Mouse (Mus musculus) adrenal gland, postnatal 14 days (tissue): ENCODE measurements around the gene Snx5. TPM values are rescaled to one million over a fixed set of nuclear protein-coding genes. Genes with fewer than 3 reads are reported as not detected.

Source experiments
- DNase-seq: peaks from one replicate; pipeline ENCODE4 v3.0.0; 2021; ENCODE audit warnings: mixed read lengths
- total RNA-seq: library from RNA; stranded (reverse); gene quantifications from 2 replicates; pipeline ENCODE4 v1.2.3, GENCODE M21; 2021

Gene Snx5
- total RNA-seq, 1 experiment from 2014 or later = 96.5 TPM

- no peak for DNase-seq
Measured at GRCm38 (mm10) chr2:144228521-144229346, 42.0 kb downstream of the Snx5 start.

GRCm38 (mm10) chr2:144226906-144227586 is 43.7 kb downstream of the Snx5 start:
- no peak for DNase-seq

GRCm38 (mm10) chr2:144224351-144224750 is 46.4 kb downstream of the Snx5 start:
- peak; percentile 47 for DNase-seq

- DNase-seq = no peak
Measured at GRCm38 (mm10) chr2:144215601-144216000, 55.1 kb downstream of the Snx5 start.

GRCm38 (mm10) chr2:144215195-144215594 is 55.5 kb downstream of the Snx5 start:
- peak; percentile 58 for DNase-seq

GRCm38 (mm10) chr2:144214508-144215185 is 56.1 kb downstream of the Snx5 start:
- DNase-seq = no peak

- DNase-seq = no peak
Measured at GRCm38 (mm10) chr2:144213803-144214202, 56.9 kb downstream of the Snx5 start.

- DNase-seq = no peak
Measured at GRCm38 (mm10) chr2:144209425-144209824, 61.3 kb downstream of the Snx5 start.

GRCm38 (mm10) chr2:144207365-144207764 is 63.3 kb downstream of the Snx5 start:
- no peak for DNase-seq

- no peak for DNase-seq
Measured at GRCm38 (mm10) chr2:144203001-144203400, 67.7 kb downstream of the Snx5 start.

- peak; percentile 20 for DNase-seq
Measured at GRCm38 (mm10) chr2:144202567-144202966, 68.1 kb downstream of the Snx5 start.

GRCm38 (mm10) chr2:144202151-144202550 is 68.6 kb downstream of the Snx5 start:
- peak; percentile 59 for DNase-seq

Other genes with a start within 250 kb of the Snx5 start
- gene Banf2, start 237.8 kb downstream of the Snx5 start, total RNA-seq = not detected in 2 replicates
- gene Mgme1, start 243 bp downstream of the Snx5 start, total RNA-seq = 14.6 and 16.3 TPM in 2 replicates
- not detected in 2 replicates for gene Ovol2, start 61.2 kb upstream of the Snx5 start, total RNA-seq
- gene Kat14, start 98.1 kb upstream of the Snx5 start, total RNA-seq = 25.3 and 28.0 TPM in 2 replicates
- gene Pet117, start 98.1 kb upstream of the Snx5 start, total RNA-seq = 8.0 and 10.4 TPM in 2 replicates